Mouse (Mus musculus): ENCODE measurements around the gene Mthfd1. TPM values are rescaled to one million over a fixed set of nuclear protein-coding genes. Genes with fewer than 3 reads are reported as not detected.

Gene Mthfd1
- polyA plus RNA-seq, 1 experiment from 2014 or later: 37.3 TPM

- H3K9ac ChIP-seq (ENCODE audit: low read length): no peak overlapping the region
- H3K4me1 ChIP-seq (ENCODE audit: control insufficient read depth in 2 of 2, insufficient read depth in 2 of 2, low read length in 2 of 2): peaks cover 0 to 1% of the 10 kb centered on the region in 2 experiments; a peak in 1 of 4 replicates
- H3K4me3 ChIP-seq (ENCODE audit: control insufficient read depth in 1 of 2, insufficient read depth in 1 of 2, low read depth in 1 of 2, low read length in 2 of 2): no peak overlapping the region
- H3K9me3 ChIP-seq (ENCODE audit: control insufficient read depth, low read length): no peaks in the 10 kb centered on the region
- no peak overlapping the region for H3K27ac ChIP-seq (replicated peaks in 1 of 2; ENCODE audit: control insufficient read depth in 1 of 2, insufficient read depth in 1 of 2, low read depth in 2 of 2, low read length in 2 of 2)
- no peak for ATAC-seq (ENCODE audit: insufficient number of reproducible peaks, insufficient read depth, low FRiP score, low read depth)
- 81% methylated on average over 8 of the region's 8 CpGs for WGBS
- H3K27me3 ChIP-seq (ENCODE audit: control insufficient read depth, insufficient read depth, low read length): no peaks in the 10 kb centered on the region
- H3K36me3 ChIP-seq (ENCODE audit: control insufficient read depth, insufficient read depth, low read length): peaks cover 73% of the 10 kb centered on the region
- H3K4me2 ChIP-seq (ENCODE audit: low read length): no peak overlapping the region
These were observed 32.9 kb downstream of the Mthfd1 start for GRCm38 (mm10) chr12:76287986-76288385.

GRCm38 (mm10) chr12:76288494-76288893, 33.4 kb downstream of the Mthfd1 start:
- Histone ChIP-seq H3K4me2 (ENCODE audit: low read length) (no peak overlapping the region), H3K27ac (replicated peaks in 1 of 2; ENCODE audit: control insufficient read depth in 1 of 2, insufficient read depth in 1 of 2, low read depth in 2 of 2, low read length in 2 of 2) (no peak overlapping the region), H3K4me1 (ENCODE audit: control insufficient read depth in 2 of 2, insufficient read depth in 2 of 2, low read length in 2 of 2) (0 out of 4 replicates have a peak, but pooled peaks cover 0 to 2% of the 10 kb centered on the region in 2 experiments), H3K27me3 (ENCODE audit: control insufficient read depth, insufficient read depth, low read length) (no peaks in the 10 kb centered on the region), H3K9me3 (ENCODE audit: control insufficient read depth, low read length) (no peaks in the 10 kb centered on the region), H3K9ac (ENCODE audit: low read length) (no peak overlapping the region), H3K36me3 (ENCODE audit: control insufficient read depth, insufficient read depth, low read length) (peaks cover 69% of the 10 kb centered on the region), H3K4me3 (ENCODE audit: control insufficient read depth in 1 of 2, insufficient read depth in 1 of 2, low read depth in 1 of 2, low read length in 2 of 2) (no peak overlapping the region)
- ATAC-seq (ENCODE audit: insufficient number of reproducible peaks, insufficient read depth, low FRiP score, low read depth): no peak
- 88% methylated on average over 5 of the region's 5 CpGs for WGBS

GRCm38 (mm10) chr12:76289428-76289827, 34.3 kb downstream of the Mthfd1 start:
- no peak overlapping the region for H3K4me2 ChIP-seq (ENCODE audit: low read length)
- 0 out of 4 replicates have a peak, but pooled peaks cover 0 to 3% of the 10 kb centered on the region in 2 experiments for H3K4me1 ChIP-seq (ENCODE audit: control insufficient read depth in 2 of 2, insufficient read depth in 2 of 2, low read length in 2 of 2)
- H3K27ac ChIP-seq (replicated peaks in 1 of 2; ENCODE audit: control insufficient read depth in 1 of 2, insufficient read depth in 1 of 2, low read depth in 2 of 2, low read length in 2 of 2): no peak overlapping the region
- 94% methylated on average over 12 of the region's 12 CpGs for WGBS
- no peak overlapping the region for H3K9ac ChIP-seq (ENCODE audit: low read length)
- peaks cover 69% of the 10 kb centered on the region for H3K36me3 ChIP-seq (ENCODE audit: control insufficient read depth, insufficient read depth, low read length)
- no peaks in the 10 kb centered on the region for H3K9me3 ChIP-seq (ENCODE audit: control insufficient read depth, low read length)
- no peak overlapping the region for H3K4me3 ChIP-seq (ENCODE audit: control insufficient read depth in 1 of 2, insufficient read depth in 1 of 2, low read depth in 1 of 2, low read length in 2 of 2)
- ATAC-seq (ENCODE audit: insufficient number of reproducible peaks, insufficient read depth, low FRiP score, low read depth): no peak
- H3K27me3 ChIP-seq (ENCODE audit: control insufficient read depth, insufficient read depth, low read length): no peaks in the 10 kb centered on the region

GRCm38 (mm10) chr12:76290271-76290670, 35.2 kb downstream of the Mthfd1 start:
- Histone ChIP-seq H3K27ac (replicated peaks in 1 of 2; ENCODE audit: control insufficient read depth in 1 of 2, insufficient read depth in 1 of 2, low read depth in 2 of 2, low read length in 2 of 2) (no peak overlapping the region), H3K9ac (ENCODE audit: low read length) (no peak overlapping the region), H3K9me3 (ENCODE audit: control insufficient read depth, low read length) (no peaks in the 10 kb centered on the region), H3K4me2 (ENCODE audit: low read length) (no peak overlapping the region), H3K36me3 (ENCODE audit: control insufficient read depth, insufficient read depth, low read length) (peaks cover 71% of the 10 kb centered on the region), H3K4me3 (ENCODE audit: control insufficient read depth in 1 of 2, insufficient read depth in 1 of 2, low read depth in 1 of 2, low read length in 2 of 2) (no peak overlapping the region), H3K4me1 (ENCODE audit: control insufficient read depth in 2 of 2, insufficient read depth in 2 of 2, low read length in 2 of 2) (0 out of 4 replicates have a peak, but pooled peaks cover 0 to 3% of the 10 kb centered on the region in 2 experiments), H3K27me3 (ENCODE audit: control insufficient read depth, insufficient read depth, low read length) (no peaks in the 10 kb centered on the region)
- 85% methylated on average over 2 of the region's 2 CpGs for WGBS
- no peak for ATAC-seq (ENCODE audit: insufficient number of reproducible peaks, insufficient read depth, low FRiP score, low read depth)

- no peak overlapping the region for H3K27ac ChIP-seq (replicated peaks in 1 of 2; ENCODE audit: control insufficient read depth in 1 of 2, insufficient read depth in 1 of 2, low read depth in 2 of 2, low read length in 2 of 2)
- 48% methylated on average over 7 of the region's 7 CpGs for WGBS
- H3K36me3 ChIP-seq (ENCODE audit: control insufficient read depth, insufficient read depth, low read length): peaks cover 83% of the 10 kb centered on the region
- H3K4me3 ChIP-seq (ENCODE audit: control insufficient read depth in 1 of 2, insufficient read depth in 1 of 2, low read depth in 1 of 2, low read length in 2 of 2): no peak overlapping the region
- no peaks in the 10 kb centered on the region for H3K27me3 ChIP-seq (ENCODE audit: control insufficient read depth, insufficient read depth, low read length)
- 0 out of 4 replicates have a peak, but pooled peaks cover 0 to 3% of the 10 kb centered on the region in 2 experiments for H3K4me1 ChIP-seq (ENCODE audit: control insufficient read depth in 2 of 2, insufficient read depth in 2 of 2, low read length in 2 of 2)
- H3K4me2 ChIP-seq (ENCODE audit: low read length): no peak overlapping the region
- no peak overlapping the region for H3K9ac ChIP-seq (ENCODE audit: low read length)
- ATAC-seq (ENCODE audit: insufficient number of reproducible peaks, insufficient read depth, low FRiP score, low read depth): no peak
- no peaks in the 10 kb centered on the region for H3K9me3 ChIP-seq (ENCODE audit: control insufficient read depth, low read length)
These were observed 38.1 kb downstream of the Mthfd1 start for GRCm38 (mm10) chr12:76293192-76293591.

GRCm38 (mm10) chr12:76297830-76298229, 42.7 kb downstream of the Mthfd1 start:
- H3K27ac ChIP-seq (replicated peaks in 1 of 2; ENCODE audit: control insufficient read depth in 1 of 2, insufficient read depth in 1 of 2, low read depth in 2 of 2, low read length in 2 of 2): no peak overlapping the region
- H3K4me2 ChIP-seq (ENCODE audit: low read length): no peak overlapping the region
- H3K27me3 ChIP-seq (ENCODE audit: control insufficient read depth, insufficient read depth, low read length): no peaks in the 10 kb centered on the region
- no peak for ATAC-seq (ENCODE audit: insufficient number of reproducible peaks, insufficient read depth, low FRiP score, low read depth)
- H3K9me3 ChIP-seq (ENCODE audit: control insufficient read depth, low read length): no peaks in the 10 kb centered on the region
- 91% methylated on average over 5 of the region's 5 CpGs for WGBS
- no peak overlapping the region for H3K4me3 ChIP-seq (ENCODE audit: control insufficient read depth in 1 of 2, insufficient read depth in 1 of 2, low read depth in 1 of 2, low read length in 2 of 2)
- H3K36me3 ChIP-seq (ENCODE audit: control insufficient read depth, insufficient read depth, low read length): peaks cover 69% of the 10 kb centered on the region
- H3K4me1 ChIP-seq (ENCODE audit: control insufficient read depth in 2 of 2, insufficient read depth in 2 of 2, low read length in 2 of 2): peaks cover 2 to 12% of the 10 kb centered on the region in 2 experiments; a peak in 3 of 4 replicates
- H3K9ac ChIP-seq (ENCODE audit: low read length): no peak overlapping the region

GRCm38 (mm10) chr12:76299361-76299906, 44.3 kb downstream of the Mthfd1 start:
- no peaks in the 10 kb centered on the region for H3K9me3 ChIP-seq (ENCODE audit: control insufficient read depth, low read length)
- no peak overlapping the region for H3K4me3 ChIP-seq (ENCODE audit: control insufficient read depth in 1 of 2, insufficient read depth in 1 of 2, low read depth in 1 of 2, low read length in 2 of 2)
- H3K27me3 ChIP-seq (ENCODE audit: control insufficient read depth, insufficient read depth, low read length): no peaks in the 10 kb centered on the region
- no peak overlapping the region for H3K9ac ChIP-seq (ENCODE audit: low read length)
- no peak overlapping the region for H3K27ac ChIP-seq (replicated peaks in 1 of 2; ENCODE audit: control insufficient read depth in 1 of 2, insufficient read depth in 1 of 2, low read depth in 2 of 2, low read length in 2 of 2)
- H3K4me2 ChIP-seq (ENCODE audit: low read length): no peak overlapping the region
- H3K4me1 ChIP-seq (ENCODE audit: control insufficient read depth in 2 of 2, insufficient read depth in 2 of 2, low read length in 2 of 2): peaks cover 2 to 8% of the 10 kb centered on the region in 2 experiments; a peak in 3 of 4 replicates
- peaks cover 71% of the 10 kb centered on the region for H3K36me3 ChIP-seq (ENCODE audit: control insufficient read depth, insufficient read depth, low read length)
- WGBS: 72% methylated on average over 9 of the region's 9 CpGs
- ATAC-seq (ENCODE audit: insufficient number of reproducible peaks, insufficient read depth, low FRiP score, low read depth): no peak

GRCm38 (mm10) chr12:76300367-76300766, 45.3 kb downstream of the Mthfd1 start:
- no peak overlapping the region for H3K4me2 ChIP-seq (ENCODE audit: low read length)
- no peak overlapping the region for H3K9ac ChIP-seq (ENCODE audit: low read length)
- no peak; the same call in 1 of the 2 replicates for ATAC-seq (ENCODE audit: insufficient number of reproducible peaks, insufficient read depth, low FRiP score, low read depth)
- WGBS: 91% methylated on average over 10 of the region's 10 CpGs
- H3K4me1 ChIP-seq (ENCODE audit: control insufficient read depth in 2 of 2, insufficient read depth in 2 of 2, low read length in 2 of 2): peaks cover 2 to 8% of the 10 kb centered on the region in 2 experiments; a peak in 3 of 4 replicates
- no peak overlapping the region for H3K4me3 ChIP-seq (ENCODE audit: control insufficient read depth in 1 of 2, insufficient read depth in 1 of 2, low read depth in 1 of 2, low read length in 2 of 2)
- H3K27ac ChIP-seq (replicated peaks in 1 of 2; ENCODE audit: control insufficient read depth in 1 of 2, insufficient read depth in 1 of 2, low read depth in 2 of 2, low read length in 2 of 2): no peak overlapping the region
- H3K36me3 ChIP-seq (ENCODE audit: control insufficient read depth, insufficient read depth, low read length): peaks cover 67% of the 10 kb centered on the region
- no peaks in the 10 kb centered on the region for H3K9me3 ChIP-seq (ENCODE audit: control insufficient read depth, low read length)
- H3K27me3 ChIP-seq (ENCODE audit: control insufficient read depth, insufficient read depth, low read length): no peaks in the 10 kb centered on the region
